Mouse (Mus musculus) retina, postnatal 1 day (tissue): ENCODE data around the gene Psors1c2.
"Not testable (repeated sequence)": the region's sequence is repeated elsewhere in the genome, so short reads cannot be mapped to it uniquely, and the experiment has no call there.

Experiments
- DNase-seq: peaks from one replicate; pipeline ENCODE4 v3.0.0-alpha.2; 2012

Psors1c2 gene

DNA sequence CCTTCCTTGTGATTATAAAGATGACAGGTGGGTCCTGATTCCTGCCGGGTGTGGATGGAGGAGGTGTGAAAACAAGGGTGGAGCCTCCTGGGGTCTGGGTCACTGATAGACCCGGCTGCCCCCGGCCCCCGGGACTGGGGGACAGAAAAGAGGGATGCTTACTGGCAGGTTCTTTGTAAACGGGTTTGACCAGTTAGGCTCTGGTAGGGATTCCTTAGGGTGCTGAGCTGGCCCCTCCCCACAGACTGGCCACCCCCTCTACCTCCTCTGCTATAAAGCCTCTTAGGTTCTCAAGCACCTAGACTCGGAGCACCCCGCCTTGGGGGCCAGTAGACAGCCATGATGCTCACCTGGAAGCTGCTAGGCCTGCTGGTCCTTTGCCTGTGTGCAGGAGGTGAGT is at the start of gene Psors1c2:
Psors1c2 (plus strand) TSS at position 301 of the 400 bp plus-strand sequence.
- DNase-seq = no peak

DNA sequence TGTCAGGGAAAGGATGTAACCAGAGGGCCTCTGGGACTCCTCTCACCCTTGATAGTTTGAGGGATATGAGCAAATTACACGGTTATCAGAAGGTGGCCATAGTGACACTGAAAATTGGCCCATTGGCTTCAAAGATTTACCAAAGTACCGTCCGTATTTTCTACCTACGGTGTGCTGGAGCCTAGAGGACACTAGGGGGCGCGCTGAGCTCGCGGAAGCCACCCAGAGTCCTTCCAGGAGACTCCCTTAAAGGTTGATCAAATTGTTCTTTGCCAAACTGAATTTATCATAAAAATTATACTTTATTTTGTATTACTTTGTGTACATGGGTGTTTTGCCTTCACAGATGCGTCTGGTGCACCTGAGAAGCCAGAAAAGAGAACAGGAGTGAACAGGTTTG is 48.9 kb upstream of the Psors1c2 start:
- peak; percentile 65 for DNase-seq

DNA sequence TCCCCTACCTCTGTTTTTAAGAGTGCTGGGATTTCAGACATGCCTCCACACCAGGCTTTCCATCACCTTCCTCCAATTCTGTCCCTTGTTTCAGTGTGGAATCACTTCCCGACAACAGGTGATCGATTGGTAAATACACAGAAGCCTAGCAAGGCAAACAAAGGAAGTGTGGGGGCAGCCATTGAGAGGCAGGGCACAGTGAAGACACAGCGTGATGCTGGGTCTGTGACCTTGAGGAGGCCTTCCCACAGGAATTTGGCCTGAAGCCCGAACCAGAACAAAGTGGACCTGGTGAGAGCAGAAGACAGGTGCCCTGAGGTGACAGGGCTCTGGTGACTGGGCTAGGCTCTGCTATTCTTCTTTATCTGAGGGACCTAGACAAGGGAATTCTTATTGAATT is 47.3 kb upstream of the Psors1c2 start:
- no peak for DNase-seq

DNA sequence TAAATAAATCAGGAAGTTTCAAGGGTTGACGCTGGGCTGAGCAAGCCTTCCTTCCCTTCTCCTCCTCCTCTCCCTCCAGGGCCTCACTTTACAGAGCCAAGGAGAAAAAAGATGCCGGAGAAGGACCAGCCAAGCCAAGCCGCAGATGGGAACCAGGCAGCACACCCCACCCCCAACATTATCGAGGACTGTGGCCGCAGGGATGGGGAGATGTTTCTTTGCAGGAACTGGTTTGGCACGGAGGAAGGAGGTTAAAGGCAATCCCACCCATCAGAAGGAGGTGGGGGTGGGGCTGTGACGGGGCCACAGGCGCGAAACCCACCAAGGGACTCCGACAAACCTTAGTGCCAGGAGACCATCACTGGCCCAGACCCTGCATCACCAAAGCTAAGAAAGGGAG is 46.3 kb upstream of the Psors1c2 start:
- no peak for DNase-seq

DNA sequence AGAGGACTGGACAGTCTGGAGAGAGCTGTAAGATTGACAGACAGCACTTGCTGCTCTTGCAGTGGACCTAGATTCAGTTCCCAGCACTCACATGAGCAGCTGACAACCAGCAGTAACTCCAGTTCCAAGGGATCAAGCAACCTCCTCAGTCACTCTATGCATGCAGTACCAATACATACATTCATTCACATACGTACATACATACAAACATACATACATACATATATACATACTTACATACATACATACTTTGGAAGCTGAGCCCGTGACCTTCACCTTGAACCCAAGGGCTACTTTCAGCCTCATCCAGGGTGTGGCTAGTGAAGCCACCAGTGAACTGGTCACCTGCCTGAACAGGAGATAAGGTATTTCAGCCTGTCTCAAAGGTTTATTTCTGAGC is 45.0 kb upstream of the Psors1c2 start:
- no peak for DNase-seq

DNA sequence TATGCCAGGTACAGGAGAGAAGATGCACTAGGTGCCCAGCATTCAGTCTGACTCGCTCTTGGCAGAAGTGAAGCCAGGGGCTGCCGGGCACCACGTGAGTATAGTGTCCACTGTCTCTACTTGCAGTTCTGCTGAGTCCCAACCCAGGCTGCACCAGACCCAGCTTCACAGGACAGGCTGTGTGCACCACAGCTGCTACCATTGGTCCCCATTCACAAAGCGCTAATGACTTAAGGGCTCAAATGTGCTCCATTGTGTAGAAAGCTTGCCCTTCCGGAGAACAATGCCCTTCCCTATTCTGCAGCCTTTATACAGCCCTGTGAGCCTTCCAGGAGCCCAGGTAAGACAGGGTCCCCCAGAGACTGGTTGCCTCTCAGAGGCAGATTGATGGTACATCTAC is 42.7 kb upstream of the Psors1c2 start:
- DNase-seq = no peak

DNA sequence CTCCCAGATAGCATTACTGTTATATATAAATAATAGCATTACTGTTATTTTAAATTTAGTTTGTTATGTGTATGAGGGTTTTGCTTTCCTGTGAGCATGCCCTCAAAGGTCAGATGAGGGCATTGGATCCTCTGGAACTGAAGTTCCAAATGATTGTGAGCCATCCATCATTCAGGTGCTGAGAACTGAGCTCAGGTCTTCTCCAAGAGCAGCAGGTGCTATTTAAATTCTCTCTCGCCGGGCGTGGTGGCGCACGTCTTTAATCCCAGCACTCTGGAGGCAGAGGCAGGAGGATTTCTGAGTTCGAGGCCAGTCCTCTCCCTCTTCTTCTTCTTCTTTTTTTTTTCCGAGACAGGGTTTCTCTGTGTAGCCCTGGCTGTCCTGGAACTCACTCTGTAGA is 35.9 kb upstream of the Psors1c2 start:
- DNase-seq = no peak

DNA sequence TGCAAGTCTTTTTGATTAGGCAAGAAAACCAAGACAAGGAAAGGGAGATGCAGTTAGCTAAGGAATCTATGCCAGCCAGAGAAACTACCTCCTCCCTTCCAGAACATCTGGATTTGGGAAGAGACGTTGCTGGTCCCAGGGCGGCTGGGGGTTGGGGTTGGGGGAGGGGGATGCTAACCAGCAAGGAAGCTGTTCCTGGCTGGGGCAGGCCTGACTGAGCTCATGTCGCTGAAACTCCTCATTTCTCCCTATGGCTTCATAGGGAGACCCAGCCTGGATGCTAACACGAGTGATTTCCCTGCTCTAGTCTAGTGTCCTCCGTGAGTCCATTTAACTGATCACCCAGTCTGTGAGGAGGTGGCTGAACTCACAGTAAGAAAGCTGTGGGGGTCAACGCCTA is 30.8 kb upstream of the Psors1c2 start:
- DNase-seq = no peak

DNA sequence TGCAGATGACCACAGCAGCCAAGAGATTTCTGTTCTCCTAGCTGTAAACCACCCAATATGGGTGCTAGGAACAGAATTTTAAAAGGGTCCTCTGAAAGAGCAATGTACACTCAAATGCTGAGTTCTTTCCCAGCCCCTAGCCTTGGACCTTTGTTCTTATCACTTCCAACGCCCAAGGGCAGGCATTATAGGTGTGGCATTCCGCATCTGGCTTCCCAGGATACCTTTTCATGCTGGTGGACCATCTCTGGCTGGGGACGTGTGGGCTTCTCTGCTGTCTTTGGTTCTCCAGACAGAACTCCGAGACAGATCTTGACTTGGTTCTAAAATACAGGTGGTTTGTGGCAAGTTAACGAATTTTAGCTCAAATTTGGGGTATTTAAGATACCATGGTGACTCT is 30.2 kb upstream of the Psors1c2 start:
- DNase-seq = no peak

DNA sequence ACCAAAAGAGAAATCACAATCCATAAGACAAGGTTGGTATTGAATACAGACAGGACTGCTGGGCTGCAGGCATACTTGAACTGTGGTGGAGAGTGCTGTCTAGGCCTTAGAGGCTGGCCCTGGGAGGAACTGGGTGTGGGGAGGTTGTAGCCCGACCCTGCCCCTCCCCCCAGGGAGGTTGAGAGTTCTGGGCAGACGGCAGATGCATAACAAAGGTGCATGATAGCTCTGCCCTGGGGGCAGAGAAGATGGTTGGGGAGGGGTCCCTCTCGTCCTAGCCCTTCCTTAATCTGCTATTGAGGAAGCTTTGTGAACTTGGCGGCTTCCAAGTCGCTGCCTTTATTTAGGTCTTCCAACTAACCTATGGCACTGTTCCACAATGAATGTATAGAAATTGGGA is 29.2 kb upstream of the Psors1c2 start:
- DNase-seq = no peak

DNA sequence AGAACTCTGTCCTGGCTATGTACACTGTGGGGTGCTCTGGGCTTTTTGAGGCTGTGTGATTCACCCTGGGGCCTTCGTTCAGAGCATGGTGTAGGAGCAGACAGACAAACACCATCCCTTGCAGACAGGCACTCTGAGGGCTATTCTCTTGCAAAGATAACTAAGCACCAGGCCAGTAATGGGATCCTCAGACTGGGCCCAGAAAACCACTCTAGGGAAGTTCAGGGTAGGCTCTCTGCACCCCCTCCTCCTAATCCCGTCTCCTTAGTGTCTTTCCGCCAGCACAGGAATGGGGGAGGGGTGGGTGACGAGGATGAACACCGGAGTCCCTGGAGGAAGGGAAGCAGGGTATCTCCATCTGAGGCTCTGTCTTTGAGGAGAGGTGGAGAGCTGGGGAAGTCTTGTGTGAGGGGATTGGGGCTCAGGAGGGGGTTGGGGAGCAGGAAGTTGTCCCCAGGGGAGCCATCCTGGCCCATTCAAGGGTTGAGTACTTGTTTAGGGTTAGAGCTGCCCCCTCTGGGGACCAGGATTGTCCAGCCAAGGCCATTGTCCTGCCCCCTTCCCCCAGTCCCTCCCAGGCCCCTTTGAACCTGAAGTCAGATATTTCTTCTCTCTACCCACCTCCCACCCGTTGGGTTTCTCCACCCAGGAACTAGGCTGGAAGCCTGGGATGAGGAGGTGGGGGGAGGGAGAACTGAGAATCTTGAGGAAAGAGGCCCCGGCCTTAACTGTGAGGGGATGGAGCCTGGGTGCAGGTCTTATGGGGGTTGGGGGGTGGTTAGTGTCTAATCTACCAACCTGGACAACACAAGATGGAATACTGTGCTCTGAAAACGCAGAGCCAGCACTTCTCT is 28.1 kb upstream of the Psors1c2 start:
- DNase-seq = no peak

DNA sequence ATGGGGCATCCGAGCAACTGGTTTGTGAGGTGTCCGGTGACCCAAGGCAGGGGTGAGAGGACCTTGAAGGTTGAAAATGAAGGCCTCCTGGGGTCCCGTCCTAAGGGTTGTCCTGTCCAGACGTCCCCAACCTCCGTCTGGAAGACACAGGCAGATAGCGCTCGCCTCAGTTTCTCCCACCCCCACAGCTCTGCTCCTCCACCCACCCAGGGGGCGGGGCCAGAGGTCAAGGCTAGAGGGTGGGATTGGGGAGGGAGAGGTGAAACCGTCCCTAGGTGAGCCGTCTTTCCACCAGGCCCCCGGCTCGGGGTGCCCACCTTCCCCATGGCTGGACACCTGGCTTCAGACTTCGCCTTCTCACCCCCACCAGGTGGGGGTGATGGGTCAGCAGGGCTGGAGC is 27.2 kb upstream of the Psors1c2 start, which contains the start of gene Pou5f1:
Pou5f1 (plus strand) TSS at position 243 of the 400 bp plus-strand sequence.
- no peak for DNase-seq

DNA sequence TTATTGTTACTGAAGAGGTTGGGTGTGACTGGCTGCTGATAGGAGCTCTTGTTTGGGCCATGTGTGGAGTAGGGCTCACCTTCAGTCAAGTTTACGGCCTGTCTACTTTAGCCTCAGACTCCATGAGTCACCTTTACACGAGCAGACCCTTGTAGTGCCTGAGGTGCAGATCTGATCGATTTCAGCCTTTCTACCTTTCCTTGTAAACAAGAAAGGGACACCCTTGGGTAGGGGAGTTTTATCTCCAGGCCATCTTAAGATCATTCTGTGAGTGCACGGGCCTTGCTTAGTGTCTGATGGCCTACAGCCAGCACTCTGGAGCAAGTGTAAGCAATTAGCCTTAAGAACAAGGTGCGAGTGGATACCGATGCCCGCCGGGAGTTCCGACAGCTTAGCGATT is 26.1 kb upstream of the Psors1c2 start:
- DNase-seq = peak; percentile 34

DNA sequence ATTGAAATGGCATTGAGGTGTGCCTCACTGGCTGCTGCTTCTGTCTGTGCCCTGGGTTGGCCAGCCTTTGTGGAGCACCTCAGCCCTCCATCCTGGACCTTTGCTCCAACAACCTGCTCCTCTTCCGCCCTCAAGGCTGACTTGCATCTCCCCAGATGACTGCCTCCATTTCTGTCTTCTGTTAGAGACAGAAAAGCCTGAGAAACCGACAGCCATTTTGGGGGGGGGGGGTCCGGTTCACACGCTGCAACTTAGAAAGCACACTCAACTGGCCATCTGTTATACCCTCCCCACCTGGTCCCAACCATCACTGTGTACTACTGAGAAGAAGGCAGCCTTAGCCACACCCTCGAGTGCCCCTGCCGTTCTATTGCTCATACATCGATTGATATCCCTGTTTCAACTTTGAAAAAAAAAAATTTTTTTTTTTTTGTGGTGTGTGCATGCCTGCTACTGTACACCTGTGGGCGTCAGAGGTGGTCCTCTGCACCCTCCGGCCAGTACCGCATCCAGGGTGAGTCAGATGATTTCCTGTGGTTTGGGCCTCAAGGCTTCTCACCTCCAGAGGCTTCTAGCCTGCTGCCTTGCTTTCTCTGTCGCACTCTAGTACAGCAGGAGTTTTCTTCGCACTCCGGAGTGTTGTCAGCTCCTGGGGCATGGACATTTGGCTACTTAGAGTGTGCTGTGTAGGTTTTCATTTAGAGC is 25.3 kb upstream of the Psors1c2 start:
- DNase-seq = no peak

DNA sequence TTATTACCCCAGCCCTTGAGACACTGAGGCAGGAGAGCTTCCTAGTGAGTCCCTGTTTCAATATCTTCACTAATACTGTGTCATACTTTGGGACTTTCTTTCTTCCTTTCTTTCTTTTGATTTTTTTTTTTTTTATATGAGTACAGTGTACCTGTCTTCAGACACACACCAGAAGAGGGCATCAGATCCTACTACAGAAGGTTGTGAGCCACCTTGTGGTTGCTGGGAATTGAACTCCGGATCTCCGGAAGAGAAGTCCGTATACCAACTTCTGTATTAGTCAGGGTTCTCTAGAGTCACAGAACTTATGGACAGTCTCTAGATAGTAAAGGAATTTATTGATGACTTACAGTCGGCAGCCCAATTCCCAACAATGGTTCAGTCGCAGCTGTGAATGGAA is 24.7 kb upstream of the Psors1c2 start:
- not testable (repeated sequence) for DNase-seq

DNA sequence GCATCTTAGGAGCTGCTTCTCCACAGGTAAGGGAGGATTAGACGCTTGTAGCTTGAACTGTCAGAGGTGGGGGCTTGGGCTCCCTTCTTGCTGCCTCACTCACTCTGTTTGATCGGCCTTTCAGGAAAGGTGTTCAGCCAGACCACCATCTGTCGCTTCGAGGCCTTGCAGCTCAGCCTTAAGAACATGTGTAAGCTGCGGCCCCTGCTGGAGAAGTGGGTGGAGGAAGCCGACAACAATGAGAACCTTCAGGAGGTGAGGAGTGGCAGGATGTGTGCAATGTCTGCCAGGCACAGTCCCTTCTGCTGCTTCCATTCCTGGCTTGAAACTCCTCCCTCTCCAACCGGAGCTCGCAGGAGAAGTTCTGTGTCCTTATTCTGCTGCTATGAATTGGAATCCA is 23.7 kb upstream of the Psors1c2 start:
- peak; percentile 76 for DNase-seq

DNA sequence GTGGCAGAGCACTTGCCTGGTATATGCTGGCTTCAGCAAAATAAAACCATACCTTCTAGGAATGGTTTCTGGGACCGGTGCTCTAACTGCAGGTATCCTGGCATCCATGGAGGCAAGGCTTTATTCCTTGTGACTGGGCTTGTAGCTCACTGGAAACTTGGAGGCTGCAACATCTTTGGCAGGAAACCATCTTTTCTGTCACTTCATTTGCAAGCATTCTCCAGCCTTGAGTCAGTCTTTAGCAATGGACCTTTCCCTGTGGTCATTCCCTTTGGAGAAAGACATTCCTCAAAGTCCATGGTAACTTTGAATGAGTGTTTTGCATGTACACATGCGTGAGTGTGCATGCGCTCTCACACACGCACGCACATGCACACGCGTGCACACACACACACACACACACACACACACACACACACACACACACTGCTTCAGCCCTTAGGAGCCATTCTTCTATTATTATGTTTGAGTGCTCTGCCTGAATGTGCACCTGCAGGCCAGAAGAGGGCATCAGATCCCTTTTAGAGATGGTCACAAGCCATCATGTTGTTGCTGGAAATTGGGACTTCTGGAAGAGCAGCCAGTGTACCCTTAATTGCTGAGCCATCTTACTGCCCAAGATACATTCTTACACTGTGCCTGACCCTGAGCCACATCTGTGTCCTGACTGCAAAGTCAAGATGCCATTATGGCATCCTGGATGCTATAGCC is 19.9 kb upstream of the Psors1c2 start:
- peak; percentile 52 for DNase-seq

DNA sequence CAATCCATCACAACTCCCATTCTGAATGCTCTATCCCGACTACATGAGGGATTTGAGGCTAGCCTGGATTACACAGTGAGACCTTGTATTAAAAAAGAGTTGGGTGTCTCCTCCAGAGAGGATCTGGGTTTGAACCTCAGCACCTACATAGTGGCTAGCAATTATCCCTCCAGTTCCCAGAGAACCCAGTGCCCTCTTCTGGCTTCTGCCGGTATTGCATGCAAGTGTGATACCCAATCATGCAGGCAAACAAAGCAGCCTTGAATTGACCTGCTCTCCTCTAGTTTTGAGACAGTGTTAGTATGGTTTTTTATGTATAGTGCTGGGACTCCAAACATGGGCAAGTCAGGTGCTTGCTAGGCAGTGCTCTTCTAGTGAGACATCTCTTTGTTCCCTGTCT is 19.1 kb upstream of the Psors1c2 start:
- DNase-seq = peak; percentile 83

DNA sequence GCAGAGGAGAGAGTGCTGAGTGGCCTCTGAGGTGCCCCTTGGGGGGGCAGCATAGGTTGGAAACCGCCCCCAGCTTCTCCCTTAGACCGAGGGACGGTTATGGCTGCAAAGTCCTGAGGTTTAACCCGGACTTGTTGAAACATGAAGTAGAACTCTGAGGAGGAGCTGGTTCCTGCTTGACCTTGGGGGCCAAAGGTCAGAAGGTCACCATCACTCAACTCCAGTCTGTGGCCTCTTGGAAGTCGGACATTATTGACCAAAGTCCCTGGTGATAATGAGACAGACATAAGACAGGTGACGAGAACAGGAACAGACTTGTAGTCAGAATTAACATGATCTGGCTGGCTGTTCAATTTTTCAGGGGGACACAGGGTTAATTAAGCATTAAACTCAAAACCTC is 18.2 kb upstream of the Psors1c2 start:
- no peak for DNase-seq

DNA sequence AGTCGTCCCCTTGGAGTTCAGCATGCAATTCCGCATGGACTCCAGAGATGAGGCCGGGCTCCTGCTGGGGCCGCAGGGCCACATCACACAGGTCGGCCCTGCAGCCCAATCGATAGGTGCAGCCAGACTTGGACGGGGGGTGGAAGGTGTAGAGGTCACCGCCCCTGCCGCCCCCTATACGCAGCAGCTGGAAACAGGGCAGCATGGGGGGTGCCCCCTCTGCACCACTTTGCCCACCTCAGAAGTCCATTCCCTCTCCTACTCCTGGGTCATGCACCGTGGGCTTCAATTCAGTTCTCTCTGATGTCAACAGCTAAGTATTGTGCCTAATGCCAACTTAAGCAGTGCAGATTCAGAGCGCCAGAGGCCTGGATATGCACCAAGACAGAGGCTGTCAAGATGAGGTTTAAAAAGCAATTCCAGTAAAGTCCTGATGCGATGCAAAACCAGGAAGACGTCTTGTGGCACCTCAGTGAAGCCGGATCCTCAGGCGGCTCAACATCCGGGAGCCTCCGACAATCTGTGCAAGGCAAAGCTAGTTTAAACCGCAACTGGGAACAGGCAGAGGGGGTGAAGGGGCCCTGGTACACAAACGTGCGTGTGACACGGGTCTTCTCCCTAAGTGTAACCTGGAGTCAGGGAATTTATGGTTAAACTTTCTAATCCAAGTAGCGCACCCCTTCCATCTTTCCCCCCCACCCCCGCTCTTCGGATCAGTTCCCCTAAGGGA is 16.9 kb upstream of the Psors1c2 start:
- peak; percentile 60 for DNase-seq

DNA sequence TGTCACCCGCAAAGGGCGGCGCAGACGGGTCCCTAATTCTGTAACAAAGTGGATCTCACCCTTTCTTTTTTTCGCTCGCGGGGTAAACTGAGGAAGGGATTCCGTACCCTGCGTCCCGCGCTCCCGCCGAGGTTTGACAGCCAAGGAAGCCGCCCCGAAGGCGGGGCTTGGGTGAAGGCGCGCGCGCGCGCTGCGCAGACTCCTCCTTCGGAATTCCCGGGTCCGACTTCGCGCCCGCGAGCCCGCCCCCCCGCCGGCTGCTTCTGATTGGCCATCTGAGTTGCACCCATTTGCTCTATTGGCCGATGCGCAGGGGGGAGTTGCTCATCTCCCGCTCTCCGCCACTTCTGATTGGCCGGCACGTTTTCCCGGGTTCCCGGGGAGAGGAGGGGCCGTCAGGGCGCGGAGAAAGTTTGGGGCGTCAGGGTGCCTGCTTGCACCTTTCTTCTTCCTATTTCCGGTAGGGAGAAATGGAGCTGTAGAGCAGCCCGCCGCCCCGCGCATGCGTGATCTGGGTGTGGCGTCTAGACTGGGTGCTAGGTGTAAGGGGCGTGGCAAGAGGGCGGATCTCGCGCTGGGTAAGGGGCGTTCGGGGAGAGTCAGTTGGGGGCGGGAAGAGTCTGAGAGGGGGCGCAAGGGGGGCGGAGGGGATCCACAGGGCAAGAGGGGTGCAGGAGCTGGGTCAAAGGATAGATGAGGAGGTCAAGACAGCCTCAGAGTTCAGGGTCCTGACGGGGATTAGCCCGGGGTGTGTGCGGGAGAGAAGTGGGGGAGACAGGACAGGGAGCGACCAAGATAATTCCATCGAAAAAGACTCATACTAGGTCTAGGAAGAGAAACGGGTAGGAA is 16.1 kb upstream of the Psors1c2 start, which contains the start of the genes Tcf19 and Cchcr1:
Tcf19 (minus strand) TSS at position 173 of the 849 bp plus-strand sequence.
Cchcr1 (plus strand) TSS at position 449 of the 849 bp plus-strand sequence.
- DNase-seq = peak; percentile 99

DNA sequence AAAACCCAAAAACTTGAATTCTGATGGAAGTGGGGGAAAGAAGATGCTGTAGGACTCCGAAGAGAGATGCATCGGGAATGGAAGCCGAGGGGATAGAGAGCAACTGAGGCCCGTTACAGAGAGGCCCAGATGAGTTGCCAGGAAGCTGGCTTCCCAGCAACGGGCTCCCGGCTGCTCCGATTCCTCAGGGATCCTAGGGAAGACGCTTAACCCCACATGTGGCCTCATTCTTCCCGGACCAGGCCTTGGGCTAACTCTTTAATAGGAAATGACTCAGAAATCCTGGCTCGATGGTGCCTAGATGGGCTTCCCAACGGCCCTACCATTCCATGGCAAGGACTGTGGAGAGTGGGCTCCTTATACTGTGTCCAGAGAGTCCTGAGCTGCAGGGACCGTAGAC is 15.5 kb upstream of the Psors1c2 start:
- DNase-seq = peak; percentile 25
